Mouse (Mus musculus) heart, embryonic 12.5 days (tissue): Measurements from ENCODE around the gene Rnft1. TPM values are rescaled to one million over a fixed set of nuclear protein-coding genes. Genes with fewer than 3 reads are reported as not detected.

Source experiments
- ATAC-seq: fragments of 200-750 bp; cut with Nextera tagmentation; 2 replicates; pipeline ENCODE4 v1.8.0; 2017; ENCODE audit warnings: moderate TSS enrichment, moderate library complexity; ENCODE audit not compliant: insufficient number of reproducible peaks, low FRiP score
- H3K27ac ChIP-seq: fragments of 300-500 bp; sonication (generic); 2 replicates; pipeline ENCODE4 v1.5.1; 2016; ENCODE audit warnings: mild to moderate bottlenecking, moderate library complexity; ENCODE audit not compliant: poor library complexity, severe bottlenecking
- H3K27me3 ChIP-seq: fragments of 300-500 bp; sonication (generic); replicated peaks from 2 replicates; pipeline ENCODE4 v1.6.1; 2016; ENCODE audit warnings: mild to moderate bottlenecking, moderate library complexity
- H3K36me3 ChIP-seq: fragments of 300-500 bp; sonication (generic); 2 replicates; pipeline ENCODE4 v1.6.1; 2016; ENCODE audit warnings: mild to moderate bottlenecking, moderate library complexity
- H3K4me1 ChIP-seq: fragments of 300-500 bp; sonication (generic); replicated peaks from 2 replicates; pipeline ENCODE4 v1.6.1; 2016; ENCODE audit warnings: mild to moderate bottlenecking
- H3K4me2 ChIP-seq: fragments of 300-500 bp; sonication (generic); 2 replicates; pipeline ENCODE4 v1.6.1; 2016; ENCODE audit warnings: mild to moderate bottlenecking, moderate library complexity
- H3K4me3 ChIP-seq: fragments of 300-500 bp; sonication (generic); 2 replicates; pipeline ENCODE4 v1.5.1; 2016; ENCODE audit warnings: mild to moderate bottlenecking
- H3K9ac ChIP-seq: fragments of 300-500 bp; sonication (generic); 2 replicates; pipeline ENCODE4 v1.6.1; 2016; ENCODE audit warnings: mild to moderate bottlenecking, moderate library complexity
- H3K9me3 ChIP-seq: fragments of 300-500 bp; sonication (generic); replicated peaks from 2 replicates; pipeline ENCODE4 v1.6.1; 2016; ENCODE audit warnings: mild to moderate bottlenecking, moderate library complexity
- WGBS: fragments of 180-500 bp; shearing (Covaris S2); methylation state at CpG from one replicate; pipeline ENCODE4 v1.1.7; 2016; 5-methylcytosine and 5-hydroxymethylcytosine counted together
- polyA plus RNA-seq: library from polyadenylated mRNA; unstranded; fragments of >200 nt; fragmentation: Nextera tagmentation; extraction: Ambion mirVana; gene quantifications from 2 replicates; pipeline ENCODE4 v1.2.1, GENCODE M21; 2016

The Rnft1 gene
- polyA plus RNA-seq, 1 experiment from 2014 or later, result 45.3 TPM

DNA sequence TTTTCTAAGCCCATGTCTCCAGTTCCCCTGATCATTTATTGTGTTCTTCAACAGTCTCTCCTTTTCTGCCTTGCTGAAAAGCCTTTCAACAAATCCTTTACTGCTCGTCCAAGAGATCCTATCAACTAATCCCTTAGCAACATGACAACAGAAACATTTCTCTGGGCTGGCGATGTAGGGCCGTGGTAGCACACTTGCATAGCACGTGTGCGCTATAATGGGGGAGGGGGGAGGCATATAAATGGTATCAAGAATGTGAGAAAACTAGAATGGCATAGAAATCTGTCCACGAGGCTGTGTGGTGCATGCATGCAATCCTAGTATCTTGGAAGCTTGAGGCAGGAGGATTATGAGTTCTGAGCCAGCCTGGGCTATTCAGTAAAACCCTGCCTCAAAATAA lies 12.7 kb upstream of the Rnft1 start:
- Histone ChIP-seq H3K36me3 (no peaks in the 10 kb centered on the region), H3K4me1 (peaks cover 21% of the 10 kb centered on the region; the same call in 1 of the 2 replicates), H3K27ac (no peak overlapping the region), H3K9me3 (no peaks in the 10 kb centered on the region), H3K27me3 (no peaks in the 10 kb centered on the region), H3K4me3 (no peak overlapping the region), H3K9ac (no peak overlapping the region), H3K4me2 (no peak overlapping the region)
- no peak for ATAC-seq
- WGBS, result 54% methylated on average over 6 of the region's 6 CpGs

DNA sequence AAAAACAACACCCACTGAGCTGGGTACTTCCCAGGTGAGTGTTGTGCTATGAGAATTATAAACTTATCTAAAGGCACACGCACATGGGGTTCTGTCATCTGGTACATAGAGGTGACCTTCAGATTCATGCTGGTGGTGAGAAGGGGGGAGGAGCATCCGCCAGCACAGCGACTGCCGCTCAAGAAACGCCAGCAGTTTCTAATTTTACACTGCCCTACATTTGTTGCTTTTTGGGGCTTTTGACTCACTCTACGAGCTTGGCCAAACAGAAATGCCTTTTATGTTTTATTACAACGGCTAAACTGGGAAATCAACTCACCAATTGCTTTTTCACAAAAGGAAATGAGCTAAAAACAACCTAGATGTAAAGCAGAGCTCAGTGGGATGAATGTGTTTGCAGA lies 11.7 kb upstream of the Rnft1 start:
- Histone ChIP-seq H3K36me3 (no peaks in the 10 kb centered on the region), H3K4me2 (peak overlapping the region; percentile 54), H3K9ac (peak overlapping the region; percentile 56; the same call in 1 of the 2 replicates), H3K4me1 (peaks cover 21% of the 10 kb centered on the region; the same call in 1 of the 2 replicates), H3K27me3 (no peaks in the 10 kb centered on the region), H3K27ac (peak overlapping the region; percentile 83), H3K4me3 (peak overlapping the region; percentile 19; the same call in 1 of the 2 replicates), H3K9me3 (no peaks in the 10 kb centered on the region)
- WGBS, result 11% methylated on average over 7 of the region's 7 CpGs
- 0 out of 2 replicates have a peak, but pooled peaks have one; percentile 51 for ATAC-seq

DNA sequence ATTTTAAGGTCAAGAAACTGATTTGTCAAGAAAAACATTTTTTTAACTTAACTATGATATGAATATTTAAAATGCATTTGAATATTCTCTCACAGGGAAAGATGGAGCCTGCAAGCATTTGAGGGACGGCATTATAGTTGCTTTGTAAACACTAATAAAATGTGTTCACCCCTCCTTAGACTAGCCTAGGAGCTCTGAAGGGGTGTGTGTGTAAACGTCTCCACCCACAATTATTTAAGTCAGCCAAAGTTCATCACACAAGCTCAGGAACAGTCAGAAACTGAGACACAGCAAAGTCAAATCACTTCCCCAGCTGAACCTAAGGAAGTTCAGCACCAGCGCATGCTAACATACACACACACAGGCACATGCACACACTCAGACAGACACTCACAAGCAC lies 10.9 kb upstream of the Rnft1 start:
- no peaks in the 10 kb centered on the region for H3K27me3 ChIP-seq
- ATAC-seq, result no peak
- H3K4me1 ChIP-seq, result peaks cover 17% of the 10 kb centered on the region; the same call in 1 of the 2 replicates
- H3K4me3 ChIP-seq, result no peak overlapping the region
- no peaks in the 10 kb centered on the region for H3K36me3 ChIP-seq
- H3K4me2 ChIP-seq, result no peak overlapping the region
- H3K27ac ChIP-seq, result peak overlapping the region; percentile 2; the same call in 1 of the 2 replicates
- H3K9me3 ChIP-seq, result no peaks in the 10 kb centered on the region
- 74% methylated on average over 3 of the region's 3 CpGs for WGBS
- no peak overlapping the region for H3K9ac ChIP-seq

DNA sequence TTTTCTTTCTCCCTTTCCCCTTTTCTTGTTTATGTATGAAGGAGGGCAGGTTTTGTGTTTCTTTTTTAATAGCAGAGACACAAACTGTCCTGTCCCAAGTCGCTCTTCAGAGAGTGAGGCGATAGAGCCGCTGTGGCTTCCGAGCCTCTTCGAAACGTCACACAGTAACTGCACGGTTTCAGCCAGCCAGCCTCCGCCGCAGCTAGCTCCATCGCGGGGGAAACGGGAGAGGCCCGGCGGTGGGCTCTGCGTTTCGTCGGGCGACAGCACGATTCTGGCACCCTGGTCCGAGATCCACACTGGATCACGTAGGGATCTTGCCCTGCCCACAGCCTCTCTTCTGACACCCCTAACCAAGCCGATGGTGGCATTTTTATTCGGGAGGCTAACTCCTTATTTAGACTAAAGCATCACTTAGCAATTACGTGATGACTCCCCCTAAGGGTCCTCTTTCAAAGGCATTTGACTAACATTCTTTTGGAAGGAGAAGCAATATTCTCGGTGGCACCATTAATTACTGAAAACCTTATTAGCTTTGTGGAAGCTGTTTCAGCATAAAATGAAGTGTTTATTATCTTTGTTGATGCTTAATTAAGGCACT lies 553 bp downstream of the Rnft1 start:
- Histone ChIP-seq H3K4me1 (peaks cover 8% of the 10 kb centered on the region), H3K27me3 (no peaks in the 10 kb centered on the region), H3K9ac (peak overlapping the region; percentile 80), H3K9me3 (no peaks in the 10 kb centered on the region), H3K4me2 (peak overlapping the region; percentile 88), H3K27ac (peak overlapping the region; percentile 82), H3K36me3 (peaks cover 11% of the 10 kb centered on the region), H3K4me3 (peak overlapping the region; percentile 55)
- ATAC-seq, result peak; percentile 57; the same call in 1 of the 2 replicates
- under 1% methylated on average over 25 of the region's 25 CpGs for WGBS

DNA sequence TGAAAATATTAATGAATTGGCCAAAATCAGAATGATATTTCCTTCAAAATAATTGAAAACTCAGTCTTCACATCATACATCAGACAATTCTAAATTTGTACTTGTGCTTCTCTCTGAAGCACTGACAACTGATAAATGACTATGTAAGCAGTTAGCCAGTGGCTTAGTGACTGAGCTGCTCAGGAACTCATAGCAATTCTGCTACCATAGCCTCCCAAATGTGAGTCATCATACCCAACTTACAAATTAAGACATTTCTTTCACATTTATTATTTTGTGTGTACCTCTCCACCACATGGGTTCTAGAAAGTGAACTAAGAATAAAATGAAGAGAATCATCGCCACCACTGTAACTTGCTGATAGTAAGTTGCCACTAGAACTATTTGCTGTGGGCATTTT lies 6.3 kb downstream of the Rnft1 start:
- no peak for ATAC-seq
- no peaks in the 10 kb centered on the region for H3K27me3 ChIP-seq
- 93% methylated on average over 1 of the region's 1 CpGs for WGBS
- H3K36me3 ChIP-seq, result peaks cover 36% of the 10 kb centered on the region
- peaks cover 4% of the 10 kb centered on the region for H3K4me1 ChIP-seq
- no peak overlapping the region for H3K9ac ChIP-seq
- no peak overlapping the region for H3K4me2 ChIP-seq
- no peaks in the 10 kb centered on the region for H3K9me3 ChIP-seq
- H3K4me3 ChIP-seq, result no peak overlapping the region
- no peak overlapping the region for H3K27ac ChIP-seq

DNA sequence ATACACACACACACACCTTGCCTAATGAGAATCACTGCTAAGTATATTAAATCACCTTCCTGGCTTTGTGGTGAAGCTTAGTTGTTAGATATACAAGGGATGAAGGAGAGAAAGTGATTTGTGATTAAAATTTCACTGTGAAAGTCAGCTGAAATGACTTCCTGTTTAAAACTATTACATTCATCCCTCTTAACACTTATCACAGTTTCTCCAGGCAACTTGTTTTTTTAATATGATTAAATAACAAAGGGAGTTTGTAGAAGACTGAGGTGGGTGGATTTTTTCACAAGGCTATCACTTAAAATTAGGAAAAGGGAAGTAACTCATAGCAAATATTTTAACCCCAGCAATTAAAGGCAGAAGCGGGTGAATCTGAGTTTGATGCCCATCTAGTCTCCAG lies 12.9 kb downstream of the Rnft1 start:
- Histone ChIP-seq H3K4me3 (no peak overlapping the region), H3K4me2 (no peak overlapping the region), H3K27me3 (no peaks in the 10 kb centered on the region), H3K27ac (no peak overlapping the region), H3K36me3 (peaks cover 38% of the 10 kb centered on the region), H3K9ac (no peak overlapping the region), H3K9me3 (no peaks in the 10 kb centered on the region), H3K4me1 (no peaks in the 10 kb centered on the region)
- 88% methylated on average over 1 of the region's 1 CpGs for WGBS
- no peak for ATAC-seq

DNA sequence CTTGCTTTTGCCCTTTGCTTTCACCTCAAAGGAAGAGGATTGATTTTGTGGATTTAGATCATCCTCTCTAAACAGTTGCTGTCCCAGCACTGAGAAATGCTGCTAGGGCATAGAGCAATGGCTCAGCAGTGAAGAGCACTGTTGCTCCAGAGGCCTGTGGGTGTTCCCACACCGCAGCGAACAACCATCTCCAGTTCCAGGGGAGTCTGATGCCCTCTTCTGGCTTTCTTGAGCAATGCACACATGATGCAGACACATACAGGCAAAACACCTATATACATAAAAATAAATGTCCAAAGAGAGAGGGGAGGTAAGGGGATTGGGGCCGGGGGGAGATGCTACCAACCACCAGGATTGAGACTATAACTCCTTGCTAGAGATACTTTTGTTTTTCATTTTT lies 13.5 kb downstream of the Rnft1 start:
- no peak for ATAC-seq
- 70% methylated on average over 3 of the region's 3 CpGs for WGBS
- Histone ChIP-seq H3K36me3 (peaks cover 38% of the 10 kb centered on the region), H3K4me1 (no peaks in the 10 kb centered on the region), H3K9ac (no peak overlapping the region), H3K4me2 (no peak overlapping the region), H3K27me3 (no peaks in the 10 kb centered on the region), H3K27ac (no peak overlapping the region), H3K4me3 (no peak overlapping the region), H3K9me3 (no peaks in the 10 kb centered on the region)

DNA sequence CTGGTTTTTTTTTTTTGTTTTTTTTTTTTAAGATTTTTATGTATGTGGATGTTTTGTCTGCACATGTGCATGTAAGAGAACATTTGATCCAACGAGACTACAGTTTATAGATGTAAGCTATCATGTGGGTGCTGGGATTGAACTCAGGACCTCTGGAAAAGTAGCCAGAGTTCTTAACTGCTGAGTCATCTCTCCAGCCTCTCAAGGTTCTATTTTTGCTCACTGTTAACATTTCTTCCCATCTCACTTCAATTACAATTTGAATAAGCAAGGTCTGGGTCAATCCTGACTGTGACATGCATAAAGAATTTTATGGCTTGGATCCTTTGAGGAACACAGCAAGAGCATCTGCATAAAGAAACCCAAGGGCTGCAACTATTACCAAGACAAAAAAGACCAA lies 16.3 kb downstream of the Rnft1 start:
- WGBS, result 67% methylated on average over 1 of the region's 1 CpGs
- no peaks in the 10 kb centered on the region for H3K27me3 ChIP-seq
- no peaks in the 10 kb centered on the region for H3K9me3 ChIP-seq
- ATAC-seq, result no peak
- H3K27ac ChIP-seq, result no peak overlapping the region
- H3K36me3 ChIP-seq, result peaks cover 50% of the 10 kb centered on the region
- H3K4me1 ChIP-seq, result no peaks in the 10 kb centered on the region
- H3K4me2 ChIP-seq, result no peak overlapping the region
- no peak overlapping the region for H3K9ac ChIP-seq
- no peak overlapping the region for H3K4me3 ChIP-seq

DNA sequence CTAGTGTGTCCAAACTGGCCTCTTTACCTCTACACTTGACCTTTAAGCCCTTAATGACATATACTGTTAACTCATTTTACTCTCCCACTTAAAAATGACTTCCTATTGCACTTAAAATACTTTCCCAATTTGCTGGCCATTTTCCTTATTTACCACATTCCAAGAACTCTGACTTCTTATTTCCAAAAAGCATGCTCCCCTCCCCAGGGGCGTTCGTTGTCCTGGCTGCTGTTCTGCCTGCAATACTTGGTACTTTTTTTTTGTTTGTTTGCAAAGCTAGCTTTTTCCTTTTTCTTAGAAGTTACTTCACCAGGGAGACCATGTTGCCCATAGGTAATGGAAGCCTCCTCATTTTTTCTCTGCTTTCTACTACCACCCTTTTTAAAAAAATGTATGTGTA lies 18.7 kb downstream of the Rnft1 start:
- 90% methylated on average over 2 of the region's 2 CpGs for WGBS
- Histone ChIP-seq H3K9me3 (no peaks in the 10 kb centered on the region), H3K4me3 (no peak overlapping the region), H3K4me2 (no peak overlapping the region), H3K27me3 (no peaks in the 10 kb centered on the region), H3K27ac (no peak overlapping the region), H3K4me1 (no peaks in the 10 kb centered on the region), H3K9ac (no peak overlapping the region), H3K36me3 (peaks cover 53% of the 10 kb centered on the region)
- no peak for ATAC-seq

DNA sequence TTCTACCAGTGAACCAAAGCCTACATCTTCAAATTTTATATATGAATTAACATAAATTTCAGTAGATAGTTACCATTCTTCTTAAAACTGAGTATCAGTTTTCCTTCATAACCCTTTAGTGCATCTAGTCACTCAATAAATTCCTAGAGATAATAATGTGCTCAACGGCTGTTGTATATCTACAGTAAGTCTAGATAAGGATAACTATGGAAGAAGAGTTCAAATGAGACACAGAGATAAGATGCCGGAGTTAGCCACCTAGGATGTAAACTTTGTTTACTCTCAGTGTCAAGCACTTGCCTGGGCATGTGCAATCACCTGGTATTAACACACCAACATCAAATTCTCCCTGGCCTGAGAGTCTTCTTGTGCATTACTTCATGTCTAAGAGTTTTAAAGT lies 22.9 kb downstream of the Rnft1 start:
- 47% methylated on average over 2 of the region's 2 CpGs for whole genome bisulfite sequencing
- H3K9me3 ChIP-seq, result no peaks in the 10 kb centered on the region
- no peak overlapping the region for H3K27ac ChIP-seq
- no peak overlapping the region for H3K4me3 ChIP-seq
- H3K4me2 ChIP-seq, result no peak overlapping the region
- no peaks in the 10 kb centered on the region for H3K27me3 ChIP-seq
- no peaks in the 10 kb centered on the region for H3K4me1 ChIP-seq
- no peak overlapping the region for H3K9ac ChIP-seq
- no peak for ATAC-seq
- H3K36me3 ChIP-seq, result peaks cover 72% of the 10 kb centered on the region

DNA sequence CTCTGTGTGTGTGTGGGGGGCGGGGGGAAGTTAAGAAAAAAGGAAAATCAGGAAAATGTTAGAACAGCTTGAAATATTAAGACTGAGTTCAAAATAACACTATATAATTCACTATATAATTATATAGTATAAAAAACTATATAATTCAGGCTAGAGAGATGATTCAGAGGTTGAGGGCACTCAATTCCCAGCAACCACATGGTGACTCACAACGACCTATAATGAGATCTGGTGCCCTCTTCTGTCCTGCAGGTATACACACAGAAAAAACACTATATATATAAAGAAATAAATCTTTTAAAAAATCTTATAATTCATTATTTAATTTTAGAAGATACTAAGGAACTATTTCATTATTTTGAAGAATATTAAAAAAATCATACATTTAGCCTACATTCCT lies 23.5 kb downstream of the Rnft1 start:
- H3K9ac ChIP-seq, result no peak overlapping the region
- no peak overlapping the region for H3K27ac ChIP-seq
- no peaks in the 10 kb centered on the region for H3K4me1 ChIP-seq
- 91% methylated on average over 2 of the region's 2 CpGs for WGBS
- no peak overlapping the region for H3K4me3 ChIP-seq
- no peaks in the 10 kb centered on the region for H3K27me3 ChIP-seq
- H3K9me3 ChIP-seq, result no peaks in the 10 kb centered on the region
- H3K4me2 ChIP-seq, result no peak overlapping the region
- ATAC-seq, result no peak
- peaks cover 71% of the 10 kb centered on the region for H3K36me3 ChIP-seq

DNA sequence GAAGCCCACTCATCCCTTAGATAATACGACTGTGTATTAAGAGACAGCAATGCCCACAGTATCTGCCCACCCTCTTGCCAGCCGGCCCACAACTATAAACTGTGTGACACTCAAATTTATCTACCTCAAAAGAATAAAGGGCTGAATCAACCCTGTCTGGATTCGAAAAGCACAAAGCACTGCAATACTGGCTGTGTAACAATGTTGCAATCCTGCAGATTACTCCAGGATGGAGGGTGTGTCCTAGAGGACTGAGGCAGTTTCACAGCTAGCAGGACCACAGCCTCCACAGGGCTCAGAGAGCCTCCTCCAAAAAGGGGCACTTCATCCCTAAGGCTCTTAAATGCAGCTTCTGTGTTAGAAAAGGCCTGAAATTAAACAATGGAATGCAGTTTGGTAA lies 32.2 kb downstream of the Rnft1 start:
- WGBS, result 89% methylated on average over 3 of the region's 3 CpGs
- Histone ChIP-seq H3K9ac (no peak overlapping the region), H3K36me3 (peaks cover 63% of the 10 kb centered on the region), H3K4me1 (no peaks in the 10 kb centered on the region), H3K27me3 (no peaks in the 10 kb centered on the region), H3K27ac (no peak overlapping the region), H3K4me3 (no peak overlapping the region), H3K9me3 (peaks cover 3% of the 10 kb centered on the region; the same call in 1 of the 2 replicates), H3K4me2 (no peak overlapping the region)
- ATAC-seq, result no peak
